Mouse (Mus musculus) midbrain, postnatal 0 days (tissue): ENCODE data around the gene Fam222a. TPM values are rescaled to one million over a fixed set of nuclear protein-coding genes. Genes with fewer than 3 reads are reported as not detected.

Source experiments
- ATAC-seq: fragments of 200-750 bp; cut with Nextera tagmentation; 2 replicates; pipeline ENCODE4 v1.8.0; 2017; ENCODE audit warnings: moderate number of reproducible peaks, mild to moderate bottlenecking, moderate TSS enrichment, moderate library complexity; ENCODE audit not compliant: low FRiP score
- DNase-seq: peaks from one replicate; pipeline ENCODE4 v3.0.0-alpha.2; 2015; ENCODE audit warnings: low spot score
- H3K27ac ChIP-seq: fragments of 300-500 bp; sonication (generic); 2 replicates; pipeline ENCODE4 v1.5.1; 2014; ENCODE audit warnings: low read depth, mild to moderate bottlenecking, low read length, mixed read lengths
- H3K27me3 ChIP-seq: fragments of 300-500 bp; sonication (generic); 2 replicates; pipeline ENCODE4 v1.6.1; 2014; ENCODE audit warnings: low read length, control low read depth, mixed read lengths; ENCODE audit not compliant: insufficient read depth
- H3K36me3 ChIP-seq: fragments of 300-500 bp; sonication (generic); 2 replicates; pipeline ENCODE4 v1.6.1; 2014; ENCODE audit warnings: low read length, control low read depth, mixed read lengths; ENCODE audit not compliant: insufficient read depth
- H3K4me1 ChIP-seq: fragments of 300-500 bp; sonication (generic); 2 replicates; pipeline ENCODE4 v1.6.1; 2014; ENCODE audit warnings: mild to moderate bottlenecking, control low read depth, antibody characterized with exemption, low read length, mixed read lengths; ENCODE audit not compliant: insufficient read depth
- H3K4me2 ChIP-seq: fragments of 300-500 bp; sonication (generic); 2 replicates; pipeline ENCODE4 v1.6.1; 2014; ENCODE audit warnings: low read depth, mild to moderate bottlenecking, low read length, mixed read lengths; ENCODE audit not compliant: poor library complexity, severe bottlenecking
- H3K4me3 ChIP-seq: fragments of 300-500 bp; sonication (generic); 2 replicates; pipeline ENCODE4 v1.5.1; 2014; ENCODE audit warnings: low read depth, mild to moderate bottlenecking, low read length, moderate library complexity
- H3K9ac ChIP-seq: fragments of 300-500 bp; sonication (generic); replicated peaks from 2 replicates; pipeline ENCODE4 v1.6.1; 2014; ENCODE audit warnings: mild to moderate bottlenecking, low read length, moderate library complexity, mixed read lengths; ENCODE audit not compliant: poor library complexity, severe bottlenecking
- H3K9me3 ChIP-seq: fragments of 300-500 bp; sonication (generic); 2 replicates; pipeline ENCODE4 v1.6.1; 2016; ENCODE audit warnings: low read length, control low read depth
- CTCF ChIP-seq: IDR thresholded peaks from 2 replicates; pipeline ENCODE4 v1.5.1; 2016; ENCODE audit warnings: antibody characterized with exemption, mild to moderate bottlenecking
- WGBS: fragments of 180-500 bp; shearing (Covaris S2); extraction: QIAGEN DNeasy Blood & Tissue Kit; methylation state at CpG from one replicate; pipeline ENCODE4 v1.1.7; 2014; 5-methylcytosine and 5-hydroxymethylcytosine counted together
- polyA plus RNA-seq: library from polyadenylated mRNA; unstranded; fragments of >200 nt; fragmentation: Nextera tagmentation; extraction: Ambion mirVana; gene quantifications from 2 replicates; pipeline ENCODE4 v1.2.1, GENCODE M21; 2015
- total RNA-seq: library from RNA; depleted of rRNA; stranded (reverse); fragments of >200 nt; gene quantifications from 2 replicates; pipeline ENCODE4 v1.2.3, GENCODE M21; 2014

Fam222a gene
- total and polyA plus RNA-seq, 2 experiments from 2014 or later, result 4.2 to 10.4 TPM

- H3K36me3 ChIP-seq, result no peaks in the 10 kb centered on the region
- no peak for DNase-seq
- H3K27ac ChIP-seq, result no peak overlapping the region
- H3K27me3 ChIP-seq, result no peaks in the 10 kb centered on the region
- ATAC-seq, result no peak
- no peaks in the 10 kb centered on the region for H3K4me1 ChIP-seq
- no peak overlapping the region for H3K4me3 ChIP-seq
- no peak overlapping the region for H3K9ac ChIP-seq
- no peak overlapping the region for H3K4me2 ChIP-seq
- H3K9me3 ChIP-seq, result no peaks in the 10 kb centered on the region
- TF ChIP-seq CTCF, result no peak
- 66% methylated on average over 6 of the region's 6 CpGs for WGBS
Observed at GRCm38 (mm10) chr5:114644918-114645317, 77.1 kb downstream of the Fam222a start.

- no peak overlapping the region for H3K27ac ChIP-seq
- no peaks in the 10 kb centered on the region for H3K9me3 ChIP-seq
- DNase-seq (no peak), ATAC-seq (no peak)
- WGBS, result 85% methylated on average over 5 of the region's 5 CpGs
- no peak for TF ChIP-seq CTCF
- H3K4me2 ChIP-seq, result no peak overlapping the region
- no peaks in the 10 kb centered on the region for H3K4me1 ChIP-seq
- H3K27me3 ChIP-seq, result no peaks in the 10 kb centered on the region; the same call in 1 of the 2 replicates
- H3K36me3 ChIP-seq, result no peaks in the 10 kb centered on the region
- H3K4me3 ChIP-seq, result no peak overlapping the region
- H3K9ac ChIP-seq, result no peak overlapping the region
Observed at GRCm38 (mm10) chr5:114645916-114646315, 78.1 kb downstream of the Fam222a start.

- no peak overlapping the region for H3K27ac ChIP-seq
- no peaks in the 10 kb centered on the region for H3K9me3 ChIP-seq
- no peaks in the 10 kb centered on the region; the same call in 1 of the 2 replicates for H3K27me3 ChIP-seq
- H3K4me2 ChIP-seq, result peak overlapping the region; percentile 45
- DNase-seq, result peak; percentile 42
- TF ChIP-seq CTCF, result no peak
- H3K36me3 ChIP-seq, result no peaks in the 10 kb centered on the region
- peak overlapping the region; percentile 17 for H3K4me3 ChIP-seq
- ATAC-seq, result peak; percentile 48; the same call in 1 of the 2 replicates
- 3% methylated on average over 27 of the region's 27 CpGs for WGBS
- H3K4me1 ChIP-seq, result no peaks in the 10 kb centered on the region
- 0 out of 2 replicates have a peak overlapping the region, but pooled peaks have one; percentile 25 for H3K9ac ChIP-seq
Observed at GRCm38 (mm10) chr5:114647211-114647974, 79.6 kb downstream of the Fam222a start.

- no peak for ATAC-seq
- WGBS, result 57% methylated on average over 11 of the region's 11 CpGs
- DNase-seq, result no peak
Observed at GRCm38 (mm10) chr5:114648728-114649311, 81.0 kb downstream of the Fam222a start.

GRCm38 (mm10) chr5:114651002-114651401 lies 83.2 kb downstream of the Fam222a start:
- ATAC-seq (no peak), DNase-seq (no peak)
- H3K27ac ChIP-seq, result no peak overlapping the region
- no peak for TF ChIP-seq CTCF
- no peaks in the 10 kb centered on the region for H3K36me3 ChIP-seq
- no peaks in the 10 kb centered on the region for H3K9me3 ChIP-seq
- no peaks in the 10 kb centered on the region for H3K4me1 ChIP-seq
- WGBS, result 31% methylated on average over 14 of the region's 14 CpGs
- no peak overlapping the region for H3K9ac ChIP-seq
- H3K27me3 ChIP-seq, result no peaks in the 10 kb centered on the region; the same call in none of the 2 replicates
- H3K4me2 ChIP-seq, result no peak overlapping the region
- H3K4me3 ChIP-seq, result no peak overlapping the region

More at GRCm38 (mm10) chr5:114648728-114649311, 81.0 kb downstream of the Fam222a start:
- H3K27ac ChIP-seq, result no peak overlapping the region
- no peak overlapping the region for H3K4me3 ChIP-seq
- H3K36me3 ChIP-seq, result no peaks in the 10 kb centered on the region
- no peaks in the 10 kb centered on the region for H3K4me1 ChIP-seq
- H3K27me3 ChIP-seq, result no peaks in the 10 kb centered on the region; the same call in 1 of the 2 replicates
- TF ChIP-seq CTCF, result no peak
- H3K9ac ChIP-seq, result no peak overlapping the region
- H3K9me3 ChIP-seq, result no peaks in the 10 kb centered on the region
- H3K4me2 ChIP-seq, result no peak overlapping the region

- TF ChIP-seq CTCF, result no peak
- no peaks in the 10 kb centered on the region for H3K9me3 ChIP-seq
- no peak overlapping the region for H3K27ac ChIP-seq
- H3K4me2 ChIP-seq, result no peak overlapping the region
- H3K27me3 ChIP-seq, result peaks cover 3% of the 10 kb centered on the region
- H3K9ac ChIP-seq, result no peak overlapping the region
- H3K36me3 ChIP-seq, result no peaks in the 10 kb centered on the region
- WGBS, result 24% methylated on average over 3 of the region's 3 CpGs
- ATAC-seq (no peak), DNase-seq (no peak)
- H3K4me3 ChIP-seq, result no peak overlapping the region
- no peaks in the 10 kb centered on the region for H3K4me1 ChIP-seq
Observed at GRCm38 (mm10) chr5:114651449-114651848, 83.6 kb downstream of the Fam222a start.
